Mouse (Mus musculus) olfactory bulb, adult 2 months (tissue): ENCODE results near the gene Serinc5. TPM values are rescaled to one million over a fixed set of nuclear protein-coding genes. Genes with fewer than 3 reads are reported as not detected.

Source experiments
- H3K27ac ChIP-seq: fragments of 200-500 bp; 2 replicates; pipeline ENCODE4 v1.5.1; 2012; ENCODE audit warnings: low read depth, low read length; ENCODE audit not compliant: insufficient read depth
- H3K4me1 ChIP-seq: fragments of 200-500 bp; 2 replicates; pipeline ENCODE4 v1.6.1; 2012; ENCODE audit warnings: low read length; ENCODE audit not compliant: control insufficient read depth, insufficient read depth
- H3K4me3 ChIP-seq: fragments of 200-500 bp; 2 replicates; pipeline ENCODE4 v1.5.1; 2012; ENCODE audit warnings: mild to moderate bottlenecking, low read depth, low read length, moderate library complexity; ENCODE audit not compliant: insufficient read depth
- CTCF ChIP-seq: fragments of 200-500 bp; IDR thresholded peaks from 2 replicates; pipeline ENCODE4 v1.5.1; 2012; ENCODE audit warnings: low read depth, mild to moderate bottlenecking, low read length, moderate library complexity; ENCODE audit not compliant: insufficient read depth
- POLR2A ChIP-seq: fragments of 200-500 bp; IDR thresholded peaks from 2 replicates; pipeline ENCODE4 v1.6.1; 2012; ENCODE audit warnings: mild to moderate bottlenecking, low read depth, low read length, moderate library complexity; ENCODE audit not compliant: insufficient read depth
- WGBS: fragments of 180-500 bp; shearing (Covaris S2); methylation state at CpG from one replicate; pipeline ENCODE4 v1.1.7; 2018; 5-methylcytosine and 5-hydroxymethylcytosine counted together
- polyA plus RNA-seq: library from polyadenylated mRNA; stranded (reverse); fragments of >200 nt; gene quantifications from 2 replicates; pipeline ENCODE4 v1.2.4, GENCODE M21; 2012; ENCODE audit warnings: low replicate concordance; ENCODE audit not compliant: missing spikeins, insufficient read depth, insufficient read length

Gene Serinc5
- polyA plus RNA-seq, 1 experiment, result not detected

DNA sequence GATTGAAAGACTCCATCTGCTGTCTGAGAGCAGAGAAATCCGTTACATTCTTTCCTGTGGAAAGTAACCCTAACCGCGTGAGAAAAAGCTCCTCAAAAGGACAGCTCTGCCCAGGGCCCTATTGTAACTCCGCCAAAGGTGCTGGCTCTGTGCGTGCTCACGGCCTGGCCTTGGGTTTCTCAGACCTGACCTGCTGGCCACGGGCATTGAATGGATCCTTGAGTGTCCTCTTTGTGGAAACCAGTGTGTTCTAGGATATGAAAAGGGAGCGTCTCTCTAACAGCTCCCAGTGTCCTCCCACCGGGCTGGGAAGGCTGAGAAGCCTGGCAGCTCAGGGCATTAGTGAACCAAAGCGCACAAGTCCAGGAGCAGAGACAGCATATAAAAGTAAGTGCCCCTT lies 38.2 kb downstream of the Serinc5 start:
- Histone ChIP-seq H3K27ac (no peak overlapping the region), H3K4me3 (no peak overlapping the region), H3K4me1 (peaks cover 39% of the 10 kb centered on the region)
- 80% methylated on average over 10 of the region's 10 CpGs for WGBS
- TF ChIP-seq POLR2A (no peak), CTCF (no peak)

DNA sequence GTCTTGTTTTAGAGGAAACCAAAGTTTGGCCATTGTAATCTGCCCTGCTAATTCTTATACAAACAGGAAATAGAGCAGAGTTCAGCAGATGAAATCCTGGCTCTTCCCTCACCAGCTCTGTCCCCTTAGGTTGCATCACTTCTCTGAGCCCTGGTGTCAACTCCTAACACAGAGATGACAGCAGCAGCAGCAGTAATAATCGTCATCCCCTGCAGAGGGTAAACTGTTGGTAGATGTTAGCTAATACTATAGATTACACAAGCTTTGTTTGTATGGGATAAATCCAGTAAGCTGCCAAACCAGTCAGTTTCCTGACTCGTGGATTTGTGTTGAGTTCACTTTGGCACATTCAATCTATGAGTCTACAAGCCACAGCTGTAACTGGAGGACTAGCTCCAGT lies 40.1 kb downstream of the Serinc5 start:
- Histone ChIP-seq H3K4me1 (peaks cover 25% of the 10 kb centered on the region), H3K27ac (no peak overlapping the region), H3K4me3 (no peak overlapping the region)
- TF ChIP-seq POLR2A, result no peak
- 60% methylated on average over 2 of the region's 2 CpGs for WGBS

DNA sequence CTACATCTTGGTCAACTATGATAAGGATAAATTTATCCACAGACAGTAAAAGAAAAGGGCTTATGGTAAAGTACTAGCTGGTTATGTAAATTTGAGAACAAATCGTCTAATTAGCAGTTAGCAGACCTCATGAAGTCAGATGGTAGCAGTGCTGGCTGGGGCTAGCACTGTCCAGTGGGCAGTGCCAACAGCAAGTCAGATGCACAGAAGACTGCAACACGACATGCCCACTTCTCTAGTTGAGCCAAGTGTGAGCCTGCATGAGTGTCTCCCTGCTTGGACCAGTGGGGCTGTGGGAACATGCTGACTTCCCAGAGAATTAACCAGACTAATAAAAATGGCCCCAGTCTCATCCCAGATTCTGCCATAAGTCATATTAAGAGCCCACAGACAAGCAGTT lies 41.6 kb downstream of the Serinc5 start:
- Histone ChIP-seq H3K27ac (no peak overlapping the region), H3K4me3 (no peak overlapping the region), H3K4me1 (peaks cover 23% of the 10 kb centered on the region)
- WGBS, result 36% methylated on average over 2 of the region's 2 CpGs
- no peak for TF ChIP-seq CTCF
- no peak for TF ChIP-seq POLR2A

DNA sequence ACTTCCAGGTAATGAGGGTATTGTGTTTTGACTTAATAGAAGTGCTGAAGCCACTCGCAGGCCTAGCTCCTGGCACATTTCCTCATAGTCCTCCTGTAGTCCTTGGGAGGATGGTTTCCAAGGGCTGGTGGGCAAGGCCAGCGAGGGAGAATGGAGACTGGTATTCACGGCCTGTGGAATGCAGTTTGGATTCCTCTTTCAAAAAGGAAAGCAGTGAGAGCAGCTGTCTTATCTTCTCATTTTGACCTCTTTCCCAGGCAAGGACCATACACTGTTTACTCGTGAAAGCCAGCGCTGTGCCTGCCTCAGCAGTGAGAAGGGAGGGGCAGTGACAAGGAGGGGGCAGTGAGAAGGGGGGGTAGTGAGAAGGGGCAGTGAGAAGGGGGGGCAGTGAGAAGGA lies 42.4 kb downstream of the Serinc5 start:
- no peak overlapping the region for H3K4me3 ChIP-seq
- peak overlapping the region; percentile 70; the same call in 1 of the 2 replicates for H3K27ac ChIP-seq
- WGBS, result 39% methylated on average over 5 of the region's 5 CpGs

DNA sequence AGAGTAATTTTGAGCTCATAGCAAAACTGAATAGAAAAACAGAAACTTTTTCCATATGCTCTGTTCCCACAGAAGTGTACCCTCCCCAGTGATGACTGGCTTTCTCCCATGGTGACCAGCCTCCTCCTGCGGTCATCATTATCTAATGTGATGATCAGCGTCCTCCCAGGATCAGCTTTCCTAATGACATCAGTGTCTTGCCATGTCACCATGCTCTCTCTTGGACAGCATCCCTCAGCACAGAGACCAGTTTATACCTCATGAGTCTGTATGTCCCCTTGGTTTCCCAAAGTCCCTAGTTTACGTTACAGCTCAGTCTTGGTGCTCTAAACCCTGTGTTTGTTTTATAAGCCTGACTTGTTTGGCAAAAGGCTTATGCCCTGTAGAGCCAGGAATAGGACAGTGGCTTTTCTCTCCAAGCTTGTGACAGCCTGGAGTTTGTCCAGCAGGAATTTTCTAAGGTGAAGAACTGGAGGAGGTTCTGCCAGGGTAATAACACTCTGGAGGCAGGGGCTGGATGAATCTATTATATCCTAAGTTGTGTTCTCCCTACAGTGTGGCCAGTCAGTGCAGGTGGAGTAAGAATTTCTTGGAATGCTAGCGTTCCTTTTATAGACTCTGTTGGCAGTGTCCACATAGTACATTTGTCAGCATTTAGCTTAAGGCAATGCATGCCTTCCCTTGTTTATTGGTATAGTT lies 46.1 kb downstream of the Serinc5 start:
- TF ChIP-seq CTCF, result no peak
- TF ChIP-seq POLR2A, result no peak
- peaks cover 16% of the 10 kb centered on the region for H3K4me1 ChIP-seq
- 53% methylated on average over 4 of the region's 4 CpGs for WGBS
- no peak overlapping the region for H3K4me3 ChIP-seq
- peak overlapping the region; percentile 70 for H3K27ac ChIP-seq

More for the DNA sequence above, 42.4 kb downstream of the Serinc5 start:
- TF ChIP-seq POLR2A (no peak), CTCF (no peak)
- H3K4me1 ChIP-seq, result peaks cover 20% of the 10 kb centered on the region

DNA sequence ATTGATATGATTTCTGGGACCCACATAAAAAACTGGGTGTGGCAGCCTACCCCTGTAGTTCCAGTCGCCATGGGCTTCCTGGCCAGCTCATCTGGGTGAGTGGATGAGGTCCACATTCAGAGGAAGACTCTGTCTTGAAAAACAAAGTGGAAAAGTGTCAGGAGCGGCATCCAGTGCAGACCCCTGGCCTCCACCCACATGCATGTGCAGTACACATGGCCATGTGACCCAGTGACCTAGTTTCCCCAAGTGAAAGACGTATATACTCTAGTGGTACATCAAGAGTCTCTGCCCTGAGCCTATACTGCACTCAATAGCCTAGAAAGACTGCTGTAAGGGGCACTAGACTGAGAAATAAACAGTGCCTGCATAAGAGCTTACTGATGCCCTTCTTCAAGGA lies 48.7 kb downstream of the Serinc5 start:
- H3K4me3 ChIP-seq, result no peak overlapping the region
- no peak overlapping the region for H3K27ac ChIP-seq
- 77% methylated on average over 3 of the region's 3 CpGs for WGBS
- TF ChIP-seq POLR2A (no peak), CTCF (no peak)
- peaks cover 9% of the 10 kb centered on the region for H3K4me1 ChIP-seq

DNA sequence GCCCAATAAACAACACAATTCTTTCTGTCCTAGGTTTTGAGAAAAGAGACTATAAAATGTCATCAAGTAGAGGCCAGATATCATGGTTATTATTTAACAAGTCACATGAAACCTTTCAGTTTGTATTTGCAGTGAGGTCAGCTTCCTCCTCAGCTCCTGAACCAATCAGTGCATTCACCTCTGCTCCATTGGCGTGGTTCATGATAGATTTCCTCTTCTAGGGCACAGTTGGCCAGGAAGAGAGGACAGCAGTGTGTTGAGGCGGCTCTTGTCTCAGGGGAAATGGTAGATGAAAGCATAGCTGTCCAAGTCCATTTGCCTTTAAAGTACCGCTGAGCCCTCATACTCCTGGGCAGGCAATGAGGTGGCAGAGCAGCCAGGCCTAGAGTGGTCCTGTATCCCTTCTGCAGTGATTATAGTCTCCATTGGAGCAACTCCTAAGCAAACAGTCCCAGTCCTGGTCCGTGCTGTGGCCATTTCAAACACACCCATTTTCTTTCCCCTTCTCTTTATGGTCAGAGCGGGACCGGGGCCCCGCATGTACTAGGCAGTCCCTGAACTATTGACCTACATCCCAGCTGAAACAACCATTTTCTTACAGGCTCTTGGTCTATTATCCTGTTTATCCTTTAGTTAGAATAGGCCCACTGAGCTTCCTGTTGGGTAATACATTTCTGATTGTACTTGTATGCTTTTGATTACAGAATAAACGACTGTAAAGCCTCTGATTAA lies 51.8 kb downstream of the Serinc5 start:
- H3K4me1 ChIP-seq, result peaks cover 16% of the 10 kb centered on the region
- H3K4me3 ChIP-seq, result no peak overlapping the region
- TF ChIP-seq CTCF (no peak), POLR2A (no peak)
- no peak overlapping the region for H3K27ac ChIP-seq
- WGBS, result 70% methylated on average over 8 of the region's 8 CpGs

DNA sequence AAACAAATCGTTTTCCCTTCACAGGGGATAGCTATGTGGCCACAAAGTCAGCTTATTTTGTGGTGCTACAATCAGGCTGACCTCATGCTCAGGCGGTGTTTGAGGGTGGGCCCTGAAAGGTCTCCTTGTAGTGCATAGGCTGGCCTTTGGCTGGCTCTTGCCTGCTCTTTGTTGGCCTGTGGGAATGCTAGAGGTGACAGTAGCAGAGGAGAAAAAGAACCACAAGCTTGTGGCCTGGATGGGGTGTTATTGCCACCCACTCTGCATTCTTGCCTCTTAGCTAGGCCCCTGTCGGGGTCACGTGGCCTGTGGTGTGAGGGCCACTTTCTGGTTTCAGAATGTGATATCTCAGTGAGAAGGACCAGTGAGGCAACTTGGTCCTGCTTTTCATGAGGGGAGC lies 54.1 kb downstream of the Serinc5 start:
- Histone ChIP-seq H3K4me1 (peaks cover 12% of the 10 kb centered on the region), H3K27ac (no peak overlapping the region), H3K4me3 (no peak overlapping the region)
- TF ChIP-seq POLR2A (no peak), CTCF (no peak)
- 69% methylated on average over 4 of the region's 4 CpGs for WGBS

DNA sequence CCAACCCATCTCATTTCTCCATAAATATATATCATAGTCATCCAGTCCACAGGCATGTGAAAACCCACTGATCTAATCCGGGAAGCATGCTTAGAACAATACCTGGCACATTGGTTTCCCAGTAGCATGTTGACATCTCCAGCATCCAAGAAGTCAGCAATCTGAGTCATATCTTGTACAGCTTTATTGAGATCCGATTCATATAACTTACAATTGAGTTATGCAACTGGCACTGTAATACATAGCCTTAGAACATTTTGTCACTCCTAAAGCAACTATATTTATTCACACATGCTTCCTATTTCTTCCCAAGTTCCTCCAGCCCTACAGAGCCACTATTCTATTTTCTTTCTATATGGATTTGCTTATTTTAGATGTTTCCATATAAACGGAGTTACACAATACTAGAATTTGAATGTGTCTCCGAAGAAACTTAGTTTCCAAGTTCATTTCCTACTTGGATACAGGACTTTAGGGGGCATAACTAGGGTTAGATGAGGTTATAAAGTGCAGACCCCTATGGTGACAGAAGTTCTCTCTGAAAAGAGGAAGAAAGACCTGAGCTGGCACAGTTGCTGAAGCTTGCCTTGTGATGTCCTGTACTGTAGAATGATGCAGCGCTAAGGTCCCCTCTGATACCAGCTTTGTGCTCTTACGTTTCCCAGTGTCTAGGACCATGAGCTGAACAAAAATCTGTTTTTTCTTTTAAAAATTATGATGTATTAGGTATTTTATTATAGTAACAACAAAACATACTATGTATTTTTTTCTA lies 57.5 kb downstream of the Serinc5 start:
- Histone ChIP-seq H3K4me1 (peaks cover 18% of the 10 kb centered on the region), H3K4me3 (no peak overlapping the region), H3K27ac (no peak overlapping the region)
- TF ChIP-seq CTCF (no peak), POLR2A (no peak)
- WGBS, result 79% methylated on average over 6 of the region's 6 CpGs
